Mouse (Mus musculus): ENCODE measurements around the gene Efnb1.

DNA sequence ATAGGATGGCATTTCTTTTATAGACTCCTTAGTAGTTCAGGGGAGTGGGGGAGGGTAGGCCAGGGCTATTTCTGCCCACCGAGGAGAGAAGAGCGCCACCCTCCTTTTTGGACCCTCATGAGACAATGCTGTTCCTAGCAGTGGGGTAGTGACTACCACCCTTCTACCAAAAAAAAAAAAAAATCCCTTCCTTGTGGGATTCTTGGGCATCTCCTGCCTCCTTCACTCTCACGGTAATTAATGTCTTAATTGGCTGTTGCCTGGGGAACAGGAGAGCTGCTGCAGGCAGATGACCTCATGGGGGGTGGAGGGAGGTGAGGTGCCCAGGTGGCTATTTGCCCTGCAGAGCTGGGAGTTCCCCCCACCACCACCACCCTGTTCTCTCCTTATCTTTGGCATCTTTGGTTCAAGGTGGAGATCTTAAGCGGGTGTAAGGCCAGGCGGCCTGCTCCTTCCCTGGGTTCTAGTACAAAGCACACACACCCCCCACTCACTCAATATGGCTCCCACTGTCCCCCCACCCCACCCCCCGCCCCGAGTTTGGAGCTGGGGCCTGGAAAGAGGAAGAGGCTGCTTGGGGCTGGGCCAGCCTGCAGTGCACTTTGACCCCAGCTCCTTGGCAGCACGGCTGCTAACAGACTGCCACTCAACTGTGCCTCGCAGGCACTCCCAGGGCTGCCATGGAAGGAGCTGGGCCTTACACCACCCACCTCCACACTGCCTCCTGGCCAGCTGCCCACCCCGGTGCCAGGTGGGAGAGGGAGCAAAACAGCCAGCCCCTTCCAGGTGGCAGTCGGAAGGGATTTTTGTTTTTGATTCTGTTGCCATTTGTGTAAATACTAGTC, 12.4 kb downstream of the Efnb1 start:
- TF ChIP-seq TAL1 (IDR thresholded peaks at IDR 0.05; ENCODE audit: low read length) (no peak), GATA1 (IDR thresholded peaks at IDR 0.05; ENCODE audit: low read length) (no peak)

All from erythroblast, embryonic 14.5 days (primary cell).